Mouse (Mus musculus) liver, embryonic 14.5 days (tissue): ENCODE data around the gene Pbx2.

ENCODE experiments used
- CTCF ChIP-seq: IDR thresholded peaks from 2 replicates; pipeline ENCODE4 v1.5.1; 2016; ENCODE audit warnings: antibody characterized with exemption, low read depth, control low read depth
- EP300 ChIP-seq: IDR thresholded peaks from 2 replicates; pipeline ENCODE4 v1.6.1; 2016; ENCODE audit warnings: antibody characterized with exemption, low read depth

- TF ChIP-seq CTCF (no peak), EP300 (no peak)
Measured at GRCm38 (mm10) chr17:34644608-34645007, 53.5 kb downstream of the Pbx2 start, which contains the start of gene Fkbpl.
